ENCODE assay signal across 21 mouse cellular contexts in genomic region chr2:180543675-180544074, GRCm38 (mm10). TPM values are rescaled to one million over a fixed set of nuclear protein-coding genes. Genes with fewer than 3 reads are reported as not detected.
"Had no signal": no experiment of that assay in that cellular context is flagged by ENCODE, and none has a peak within 500 bp of the region (broad histone marks: within the 10 kb centered on the region; RNA-seq: fewer than 3 reads in every experiment).

No protein-coding gene starts in this region.

- H3K36me3 ChIP-seq: midbrain, embryonic 10.5 days; midbrain, embryonic 12.5 days; neural tube, embryonic 13.5 days; neural tube, embryonic 15.5 days had no signal

- H3K9ac ChIP-seq: lung, embryonic 14.5 days; midbrain, embryonic 12.5 days; neural tube, embryonic 13.5 days; neural tube, embryonic 15.5 days had no signal

- DNase-seq: lung, adult 18-20 months; lung, embryonic 14.5 days; lung, postnatal 10 days; lung, postnatal 4 days; midbrain, embryonic 14.5 days; retina, postnatal 1 day; right cerebral cortex, adult 18-20 months; right cerebral cortex, postnatal 25 days; right cerebral cortex, postnatal 4 days; spleen, adult 18-20 months; thymus, adult 18-20 months; thymus, postnatal 14 days; thymus, postnatal 36 days had no signal

- ATAC-seq: midbrain, embryonic 16.5 days had no signal

- H3K9me3 ChIP-seq: midbrain, embryonic 10.5 days; midbrain, embryonic 12.5 days; neural tube, embryonic 13.5 days; neural tube, embryonic 15.5 days had no signal

- H3K4me3 ChIP-seq: midbrain, embryonic 10.5 days; midbrain, embryonic 12.5 days; myocyte; neural tube, embryonic 13.5 days; neural tube, embryonic 15.5 days had no signal

- H3K4me2 ChIP-seq: lung, embryonic 14.5 days; midbrain, embryonic 12.5 days; neural tube, embryonic 13.5 days; neural tube, embryonic 15.5 days had no signal

- H3K27me3 ChIP-seq: neural tube, embryonic 13.5 days; neural tube, embryonic 15.5 days had no signal

- H3K27ac ChIP-seq: midbrain, embryonic 10.5 days; midbrain, embryonic 12.5 days; neural tube, embryonic 13.5 days; neural tube, embryonic 15.5 days had no signal

RNA-seq across cellular contexts. Expression of gene Ntsr1, which starts 43.9 kb away (rescaled TPM):
- total RNA-seq: megakaryocyte, adult 5-6 weeks; megakaryocyte-erythroid progenitor cell, adult 5-6 weeks had no signal
- polyA plus RNA-seq: myocyte had no signal
